Mouse (Mus musculus) thymus, adult 2 months (tissue): ENCODE results near the gene Gm49388. TPM values are rescaled to one million over a fixed set of nuclear protein-coding genes. Genes with fewer than 3 reads are reported as not detected.
A peak's percentile ranks its signal among the peaks of the same experiment; 100 is the strongest.

Source experiments
- DNase-seq: peaks from one replicate; pipeline ENCODE4 v3.0.0; 2021
- H3K27ac ChIP-seq: fragments of 200-500 bp; 2 replicates; pipeline ENCODE4 v1.5.1; 2012; ENCODE audit warnings: low read length, control low read depth; ENCODE audit not compliant: control insufficient read depth, insufficient read depth
- H3K27me3 ChIP-seq: fragments of 200-500 bp; 2 replicates; pipeline ENCODE4 v1.6.1; 2012; ENCODE audit warnings: mild to moderate bottlenecking, low read length, moderate library complexity, mixed read lengths; ENCODE audit not compliant: control insufficient read depth, insufficient read depth
- H3K36me3 ChIP-seq: fragments of 200-500 bp; 2 replicates; pipeline ENCODE4 v1.6.1; 2012; ENCODE audit warnings: mild to moderate bottlenecking, low read length, moderate library complexity; ENCODE audit not compliant: control insufficient read depth, insufficient read depth
- H3K4me1 ChIP-seq: fragments of 200-500 bp; replicated peaks from 2 replicates; pipeline ENCODE4 v1.6.1; 2012; ENCODE audit warnings: low read length; ENCODE audit not compliant: control insufficient read depth, insufficient read depth
- H3K4me3 ChIP-seq: fragments of 200-500 bp; 2 replicates; pipeline ENCODE4 v1.5.1; 2012; ENCODE audit warnings: mild to moderate bottlenecking, low read length, control low read depth, moderate library complexity; ENCODE audit not compliant: control insufficient read depth, insufficient read depth
- CTCF ChIP-seq: fragments of 200-500 bp; IDR thresholded peaks from 2 replicates; pipeline ENCODE4 v1.5.1; 2012; ENCODE audit warnings: mild to moderate bottlenecking, control low read depth, low read length, moderate library complexity, borderline replicate concordance; ENCODE audit not compliant: control insufficient read depth, poor library complexity, insufficient read depth; ENCODE audit errors: extremely low read depth
- POLR2A ChIP-seq: fragments of 200-500 bp; IDR thresholded peaks from 2 replicates; pipeline ENCODE4 v1.6.1; 2012; ENCODE audit warnings: mild to moderate bottlenecking, low read length, control low read depth, moderate library complexity; ENCODE audit not compliant: control insufficient read depth, poor library complexity, insufficient read depth; ENCODE audit errors: extremely low read depth
- WGBS: fragments of 180-500 bp; shearing (Covaris S2); methylation state at CpG from one replicate; pipeline ENCODE4 v1.1.7; 2018; 5-methylcytosine and 5-hydroxymethylcytosine counted together
- polyA plus RNA-seq: library from polyadenylated mRNA; depleted of rRNA; stranded (reverse); fragments of >200 nt; gene quantifications from 2 replicates; pipeline ENCODE4 v1.2.3, GENCODE M21; 2012

Gm49388 gene
- polyA plus RNA-seq, 1 experiment: not detected

DNA sequence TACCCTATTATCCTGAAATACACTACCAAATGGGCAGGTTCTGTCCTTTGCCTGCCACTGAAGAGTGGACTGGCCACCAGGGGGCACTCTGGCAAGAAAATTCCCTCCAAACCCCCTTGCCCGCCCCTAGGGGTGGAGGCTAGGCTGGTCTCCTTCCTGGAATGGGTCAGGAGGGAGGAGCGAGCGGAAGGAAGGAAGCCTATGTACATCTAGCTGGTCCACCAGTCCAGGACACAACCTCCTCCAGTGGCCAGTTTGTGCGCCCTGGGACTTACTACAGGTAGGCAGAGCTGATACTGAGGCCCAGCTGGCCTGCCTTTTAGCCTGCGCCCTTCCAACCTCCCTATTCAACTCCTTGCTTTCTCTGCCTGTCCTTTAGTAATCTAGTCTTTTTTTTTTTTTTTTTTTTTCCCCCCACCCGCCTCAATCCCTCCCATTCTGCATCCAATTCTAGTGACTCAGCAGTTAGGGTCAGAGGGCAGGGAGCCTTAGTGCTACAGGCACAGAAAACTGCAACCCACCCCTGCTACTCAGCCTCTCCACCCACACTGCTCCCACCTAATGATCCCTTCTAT, 15.1 kb downstream of the Gm49388 start, which contains the start of gene Hsd3b7:
Hsd3b7 (plus strand) TSS at position 170 of the 575 bp plus-strand sequence.
- Histone ChIP-seq H3K27me3 (no peaks in the 10 kb centered on the region), H3K4me1 (no peaks in the 10 kb centered on the region), H3K27ac (no peak within 1 kb of the TSS), H3K36me3 (peaks cover 36% of the 10 kb centered on the region), H3K4me3 (no peak within 1 kb of the TSS)
- 49% methylated on average over 6 of the region's 6 CpGs for WGBS
- DNase-seq: peak; percentile 76
- TF ChIP-seq POLR2A (no peak), CTCF (peak; percentile 96)

DNA sequence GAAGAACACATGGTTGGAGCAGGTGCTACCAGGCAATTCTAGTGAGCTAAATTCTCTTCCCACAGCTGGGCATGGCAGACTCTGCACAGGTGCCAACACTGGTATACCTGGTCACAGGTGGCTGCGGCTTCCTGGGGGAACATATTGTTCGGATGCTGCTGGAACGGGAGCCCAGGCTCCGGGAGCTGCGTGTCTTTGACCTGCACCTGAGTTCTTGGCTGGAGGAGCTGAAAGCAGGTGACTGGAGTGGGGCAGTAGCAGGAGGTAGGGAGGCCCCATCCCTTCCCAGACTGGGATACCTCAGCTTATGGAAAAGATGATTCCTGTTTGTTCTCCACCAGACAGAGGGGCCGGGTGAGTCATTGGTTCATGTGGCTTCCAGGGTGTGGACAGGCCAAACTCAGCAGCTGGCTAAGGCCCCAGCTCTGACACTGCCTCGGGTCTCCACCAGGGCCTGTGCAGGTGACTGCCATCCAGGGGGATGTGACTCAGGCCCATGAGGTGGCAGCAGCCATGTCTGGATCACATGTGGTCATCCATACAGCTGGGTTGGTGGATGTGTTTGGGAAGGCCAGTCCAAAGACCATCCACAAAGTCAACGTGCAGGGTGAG, 15.7 kb downstream of the Gm49388 start:
- Histone ChIP-seq H3K36me3 (peaks cover 30% of the 10 kb centered on the region), H3K27me3 (no peaks in the 10 kb centered on the region), H3K27ac (no peak overlapping the region), H3K4me1 (no peaks in the 10 kb centered on the region), H3K4me3 (no peak overlapping the region)
- DNase-seq: no peak
- TF ChIP-seq CTCF: no peak
- no peak for TF ChIP-seq POLR2A
- 87% methylated on average over 8 of the region's 8 CpGs for WGBS

DNA sequence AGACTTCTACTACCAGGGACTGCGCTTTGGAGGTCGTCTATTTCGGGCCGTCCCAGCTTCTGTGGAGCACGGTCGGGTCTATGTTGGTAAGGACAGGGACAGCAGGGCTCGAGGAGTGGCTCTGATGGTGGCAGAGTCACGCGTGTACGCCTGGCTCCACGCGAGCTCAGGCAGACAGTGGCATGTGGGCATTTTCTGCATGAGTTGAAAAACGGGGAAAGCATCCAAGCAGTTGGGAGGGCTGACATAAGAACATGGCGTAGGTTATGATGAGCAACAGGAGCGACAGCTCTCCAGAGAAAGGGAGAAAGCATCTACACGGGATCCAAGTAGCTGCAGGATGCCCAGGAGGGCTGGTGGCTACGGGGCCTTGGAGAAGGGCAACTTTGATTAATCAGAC, 16.9 kb downstream of the Gm49388 start:
- DNase-seq: no peak
- H3K27ac ChIP-seq: no peak overlapping the region
- TF ChIP-seq CTCF: no peak
- TF ChIP-seq POLR2A: no peak
- no peak overlapping the region for H3K4me3 ChIP-seq
- H3K4me1 ChIP-seq: peaks cover under 1% of the 10 kb centered on the region; the same call in 1 of the 2 replicates
- H3K27me3 ChIP-seq: no peaks in the 10 kb centered on the region
- H3K36me3 ChIP-seq: peaks cover 18% of the 10 kb centered on the region
- WGBS: 97% methylated on average over 17 of the region's 17 CpGs

DNA sequence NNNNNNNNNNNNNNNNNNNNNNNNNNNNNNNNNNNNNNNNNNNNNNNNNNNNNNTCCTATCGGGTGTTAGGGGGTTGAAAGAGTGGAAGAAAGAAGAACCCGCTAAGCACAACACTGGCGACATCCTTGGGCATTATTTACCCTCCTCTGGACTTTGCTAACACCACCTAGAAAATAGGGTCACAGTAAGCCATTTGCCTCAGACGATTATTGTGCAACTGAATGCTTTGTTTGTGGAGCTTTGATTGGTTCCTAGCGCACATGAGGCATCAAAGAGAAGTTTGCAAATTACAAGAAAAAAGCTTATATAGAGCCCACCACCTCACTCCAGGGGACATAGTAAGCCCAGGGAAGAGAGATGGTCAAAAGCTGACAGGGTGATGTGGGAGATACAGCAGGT, 23.4 kb downstream of the Gm49388 start:
- WGBS: 71% methylated on average over 5 of the region's 5 CpGs
- Histone ChIP-seq H3K27ac (no peak overlapping the region), H3K36me3 (no peaks in the 10 kb centered on the region), H3K27me3 (no peaks in the 10 kb centered on the region), H3K4me3 (no peak overlapping the region), H3K4me1 (peaks cover 5% of the 10 kb centered on the region)
- TF ChIP-seq POLR2A (no peak), CTCF (no peak)
- no peak for DNase-seq

DNA sequence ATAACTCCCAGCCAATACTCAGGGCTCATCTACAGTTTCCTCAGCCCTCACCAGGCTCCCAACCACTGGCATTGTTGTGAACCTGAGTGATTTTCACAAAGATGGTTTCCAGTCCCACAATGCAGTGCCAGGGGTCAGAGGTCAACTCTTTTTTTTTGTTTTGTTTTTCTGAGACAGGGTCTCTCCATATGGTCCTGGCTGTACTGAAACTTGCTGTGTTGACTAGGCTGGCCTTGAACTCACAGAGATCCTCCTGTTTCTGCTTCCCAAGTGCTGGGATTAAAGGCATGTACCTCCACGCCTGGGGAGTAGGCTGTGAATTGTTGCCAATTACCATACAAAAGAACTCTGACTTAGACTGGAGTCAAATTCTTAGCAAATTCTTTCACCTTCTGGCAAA, 24.4 kb downstream of the Gm49388 start:
- Histone ChIP-seq H3K36me3 (no peaks in the 10 kb centered on the region), H3K27me3 (no peaks in the 10 kb centered on the region), H3K27ac (no peak overlapping the region), H3K4me3 (no peak overlapping the region), H3K4me1 (peaks cover 5% of the 10 kb centered on the region)
- TF ChIP-seq POLR2A: no peak
- TF ChIP-seq CTCF: no peak
- DNase-seq: no peak
- WGBS: 91% methylated on average over 1 of the region's 1 CpGs

GRCm38 (mm10) chr7:127810650-127811049, 25.2 kb downstream of the Gm49388 start:
- H3K27me3 ChIP-seq: no peaks in the 10 kb centered on the region
- H3K36me3 ChIP-seq: no peaks in the 10 kb centered on the region
- H3K4me1 ChIP-seq: peaks cover 6% of the 10 kb centered on the region
- H3K27ac ChIP-seq: no peak overlapping the region
- DNase-seq: no peak
- WGBS: 95% methylated on average over 10 of the region's 10 CpGs
- TF ChIP-seq CTCF (no peak), POLR2A (no peak)
- no peak overlapping the region for H3K4me3 ChIP-seq
